Mouse (Mus musculus): Measurements from ENCODE around the gene Efcab9.

DNA sequence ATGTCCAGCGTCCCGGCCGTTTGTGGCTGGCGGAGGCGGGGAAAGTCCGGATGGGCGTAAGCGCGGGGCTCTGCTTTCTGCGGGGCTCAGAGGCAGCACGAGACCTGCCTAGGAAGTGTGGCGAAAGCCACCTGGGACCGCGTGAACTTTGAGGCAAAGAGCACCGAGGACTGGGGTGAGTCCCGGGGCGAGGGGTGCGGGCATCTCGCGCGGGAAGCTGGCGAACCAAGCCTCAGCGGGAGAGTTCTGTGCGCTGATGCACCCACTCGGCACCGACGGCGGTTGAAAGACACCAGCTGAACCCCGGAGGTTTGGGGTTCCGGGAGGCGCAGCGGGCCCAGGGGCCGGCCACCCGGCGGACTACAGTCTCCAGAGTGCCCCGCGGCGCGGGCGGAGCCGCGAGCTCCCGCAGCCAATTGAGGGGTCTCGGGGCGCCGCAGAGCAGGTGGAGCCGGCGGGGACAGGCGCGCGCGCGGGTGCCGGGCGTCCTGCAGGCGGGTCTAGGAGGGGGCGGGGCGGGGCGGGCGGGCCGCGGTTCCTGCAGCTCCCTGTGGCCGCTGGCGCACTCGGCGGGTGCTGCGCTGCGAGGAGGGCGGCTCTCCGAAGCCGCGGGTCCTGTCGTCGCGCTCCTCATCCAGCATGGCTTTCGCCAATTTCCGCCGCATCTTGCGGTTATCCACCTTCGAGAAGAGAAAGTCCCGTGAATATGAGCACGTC lies 1.0 kb upstream of the Efcab9 start, which contains the start of gene Stk10:
- TF ChIP-seq POLR2A (IDR thresholded peaks at IDR 0.05; ENCODE audit: low read depth, low read length) (peak; percentile 91), CTCF (IDR thresholded peaks at IDR 0.05; ENCODE audit: borderline replicate concordance, insufficient read depth, low read length) (no peak)

Data from embryonic fibroblast, embryonic 13.5 days (primary cell).